Mouse (Mus musculus): ENCODE data around the gene Heg1. TPM values are rescaled to one million over a fixed set of nuclear protein-coding genes. Genes with fewer than 3 reads are reported as not detected.

The Heg1 gene
- polyA plus RNA-seq, 1 experiment from 2014 or later: 39.8 TPM

GRCm38 (mm10) chr16:33759207-33759606 is 75.0 kb downstream of the Heg1 start:
- Histone ChIP-seq H3K4me2 (ENCODE audit: low read depth, low read length, severe bottlenecking) (no peak overlapping the region), H3K9ac (ENCODE audit: low read length) (no peak overlapping the region), H3K27me3 (ENCODE audit: control insufficient read depth, insufficient read depth, low read length) (no peaks in the 10 kb centered on the region), H3K4me3 (ENCODE audit: low read depth, low read length) (no peak overlapping the region), H3K36me3 (ENCODE audit: control insufficient read depth, insufficient read depth, low read length) (peaks cover 3% of the 10 kb centered on the region), H3K9me3 (ENCODE audit: control insufficient read depth, low read length) (no peaks in the 10 kb centered on the region), H3K4me1 (replicated peaks; ENCODE audit: control insufficient read depth, insufficient read depth, low read length) (peaks cover 6% of the 10 kb centered on the region; the same call in 1 of the 2 replicates), H3K27ac (ENCODE audit: low read depth, low read length) (no peak overlapping the region)
- 96% methylated on average over 7 of the region's 7 CpGs for WGBS
- ATAC-seq (replicated peaks; ENCODE audit: low FRiP score) (no peak), DNase-seq (ENCODE audit: low spot score) (no peak)

GRCm38 (mm10) chr16:33760542-33760941 is 76.4 kb downstream of the Heg1 start:
- no peak overlapping the region for H3K4me3 ChIP-seq (ENCODE audit: low read depth, low read length)
- WGBS: 40% methylated on average over 5 of the region's 5 CpGs
- DNase-seq (ENCODE audit: low spot score): no peak
- no peak overlapping the region for H3K27ac ChIP-seq (ENCODE audit: low read depth, low read length)
- H3K4me2 ChIP-seq (ENCODE audit: low read depth, low read length, severe bottlenecking): no peak overlapping the region
- H3K36me3 ChIP-seq (ENCODE audit: control insufficient read depth, insufficient read depth, low read length): peaks cover 2% of the 10 kb centered on the region
- peaks cover 11% of the 10 kb centered on the region; the same call in 1 of the 2 replicates for H3K4me1 ChIP-seq (replicated peaks; ENCODE audit: control insufficient read depth, insufficient read depth, low read length)
- no peaks in the 10 kb centered on the region for H3K27me3 ChIP-seq (ENCODE audit: control insufficient read depth, insufficient read depth, low read length)
- H3K9me3 ChIP-seq (ENCODE audit: control insufficient read depth, low read length): no peaks in the 10 kb centered on the region
- no peak for ATAC-seq (replicated peaks; ENCODE audit: low FRiP score)
- H3K9ac ChIP-seq (ENCODE audit: low read length): no peak overlapping the region

GRCm38 (mm10) chr16:33760996-33761395 is 76.8 kb downstream of the Heg1 start:
- Histone ChIP-seq H3K27me3 (ENCODE audit: control insufficient read depth, insufficient read depth, low read length) (no peaks in the 10 kb centered on the region), H3K9ac (ENCODE audit: low read length) (no peak overlapping the region), H3K4me1 (replicated peaks; ENCODE audit: control insufficient read depth, insufficient read depth, low read length) (peaks cover 11% of the 10 kb centered on the region; the same call in 1 of the 2 replicates), H3K4me3 (ENCODE audit: low read depth, low read length) (no peak overlapping the region), H3K9me3 (ENCODE audit: control insufficient read depth, low read length) (no peaks in the 10 kb centered on the region), H3K4me2 (ENCODE audit: low read depth, low read length, severe bottlenecking) (no peak overlapping the region), H3K27ac (ENCODE audit: low read depth, low read length) (no peak overlapping the region), H3K36me3 (ENCODE audit: control insufficient read depth, insufficient read depth, low read length) (peaks cover 2% of the 10 kb centered on the region)
- no peak for ATAC-seq (replicated peaks; ENCODE audit: low FRiP score)
- DNase-seq (ENCODE audit: low spot score): no peak
- WGBS: 55% methylated on average over 11 of the region's 11 CpGs

GRCm38 (mm10) chr16:33764501-33765193 is 80.5 kb downstream of the Heg1 start:
- peak; percentile 67 for DNase-seq (ENCODE audit: low spot score)
- WGBS: 23% methylated on average over 12 of the region's 12 CpGs
- Histone ChIP-seq H3K4me3 (ENCODE audit: low read depth, low read length) (no peak overlapping the region), H3K27me3 (ENCODE audit: control insufficient read depth, insufficient read depth, low read length) (no peaks in the 10 kb centered on the region), H3K4me1 (replicated peaks; ENCODE audit: control insufficient read depth, insufficient read depth, low read length) (peaks cover 11% of the 10 kb centered on the region; the same call in 1 of the 2 replicates), H3K9ac (ENCODE audit: low read length) (no peak overlapping the region), H3K36me3 (ENCODE audit: control insufficient read depth, insufficient read depth, low read length) (peaks cover 4% of the 10 kb centered on the region; the same call in 1 of the 2 replicates), H3K4me2 (ENCODE audit: low read depth, low read length, severe bottlenecking) (peak overlapping the region; percentile 28; the same call in 1 of the 2 replicates), H3K27ac (ENCODE audit: low read depth, low read length) (peak overlapping the region; percentile 68), H3K9me3 (ENCODE audit: control insufficient read depth, low read length) (no peaks in the 10 kb centered on the region)
- ATAC-seq (replicated peaks; ENCODE audit: low FRiP score): peak; percentile 81

DNA sequence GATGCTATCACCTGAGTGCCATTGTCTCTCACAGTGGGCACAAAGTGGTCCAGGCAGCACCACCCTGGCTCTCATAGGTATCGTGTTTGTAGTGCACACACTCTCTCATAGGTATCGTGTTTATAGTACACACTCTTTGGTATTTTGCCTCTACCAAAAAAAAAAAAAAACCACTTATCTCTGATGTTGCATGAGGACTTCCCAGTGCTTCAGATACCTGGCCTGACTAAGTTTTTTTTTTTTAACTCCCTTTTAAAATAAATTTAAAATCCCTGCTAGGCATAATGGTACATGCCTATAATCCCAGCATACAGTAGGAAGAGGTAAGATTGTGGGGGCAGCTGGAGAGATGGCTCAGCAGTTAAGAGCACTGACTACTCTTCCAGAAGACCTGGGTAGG is 81.3 kb downstream of the Heg1 start:
- Histone ChIP-seq H3K27me3 (ENCODE audit: control insufficient read depth, insufficient read depth, low read length) (no peaks in the 10 kb centered on the region), H3K36me3 (ENCODE audit: control insufficient read depth, insufficient read depth, low read length) (peaks cover 4% of the 10 kb centered on the region; the same call in 1 of the 2 replicates), H3K27ac (ENCODE audit: low read depth, low read length) (no peak overlapping the region; the same call in 1 of the 2 replicates), H3K9ac (ENCODE audit: low read length) (no peak overlapping the region), H3K4me2 (ENCODE audit: low read depth, low read length, severe bottlenecking) (no peak overlapping the region), H3K4me3 (ENCODE audit: low read depth, low read length) (no peak overlapping the region), H3K9me3 (ENCODE audit: control insufficient read depth, low read length) (no peaks in the 10 kb centered on the region), H3K4me1 (replicated peaks; ENCODE audit: control insufficient read depth, insufficient read depth, low read length) (peaks cover 11% of the 10 kb centered on the region; the same call in 1 of the 2 replicates)
- ATAC-seq (replicated peaks; ENCODE audit: low FRiP score): no peak
- 93% methylated on average over 2 of the region's 2 CpGs for WGBS
- DNase-seq (ENCODE audit: low spot score): no peak

- peaks cover 11% of the 10 kb centered on the region; the same call in 1 of the 2 replicates for H3K4me1 ChIP-seq (replicated peaks; ENCODE audit: control insufficient read depth, insufficient read depth, low read length)
- H3K4me2 ChIP-seq (ENCODE audit: low read depth, low read length, severe bottlenecking): no peak overlapping the region
- no peak overlapping the region for H3K4me3 ChIP-seq (ENCODE audit: low read depth, low read length)
- H3K36me3 ChIP-seq (ENCODE audit: control insufficient read depth, insufficient read depth, low read length): peaks cover 4% of the 10 kb centered on the region; the same call in 1 of the 2 replicates
- 88% methylated on average over 12 of the region's 12 CpGs for WGBS
- H3K27me3 ChIP-seq (ENCODE audit: control insufficient read depth, insufficient read depth, low read length): no peaks in the 10 kb centered on the region
- no peaks in the 10 kb centered on the region for H3K9me3 ChIP-seq (ENCODE audit: control insufficient read depth, low read length)
- H3K27ac ChIP-seq (ENCODE audit: low read depth, low read length): no peak overlapping the region
- no peak for DNase-seq (ENCODE audit: low spot score)
- no peak for ATAC-seq (replicated peaks; ENCODE audit: low FRiP score)
- no peak overlapping the region for H3K9ac ChIP-seq (ENCODE audit: low read length)
Measured at GRCm38 (mm10) chr16:33766309-33766708, 82.1 kb downstream of the Heg1 start.

GRCm38 (mm10) chr16:33766757-33767156 is 82.6 kb downstream of the Heg1 start:
- peaks cover 4% of the 10 kb centered on the region; the same call in 1 of the 2 replicates for H3K36me3 ChIP-seq (ENCODE audit: control insufficient read depth, insufficient read depth, low read length)
- DNase-seq (ENCODE audit: low spot score) (no peak), ATAC-seq (replicated peaks; ENCODE audit: low FRiP score) (no peak)

DNA sequence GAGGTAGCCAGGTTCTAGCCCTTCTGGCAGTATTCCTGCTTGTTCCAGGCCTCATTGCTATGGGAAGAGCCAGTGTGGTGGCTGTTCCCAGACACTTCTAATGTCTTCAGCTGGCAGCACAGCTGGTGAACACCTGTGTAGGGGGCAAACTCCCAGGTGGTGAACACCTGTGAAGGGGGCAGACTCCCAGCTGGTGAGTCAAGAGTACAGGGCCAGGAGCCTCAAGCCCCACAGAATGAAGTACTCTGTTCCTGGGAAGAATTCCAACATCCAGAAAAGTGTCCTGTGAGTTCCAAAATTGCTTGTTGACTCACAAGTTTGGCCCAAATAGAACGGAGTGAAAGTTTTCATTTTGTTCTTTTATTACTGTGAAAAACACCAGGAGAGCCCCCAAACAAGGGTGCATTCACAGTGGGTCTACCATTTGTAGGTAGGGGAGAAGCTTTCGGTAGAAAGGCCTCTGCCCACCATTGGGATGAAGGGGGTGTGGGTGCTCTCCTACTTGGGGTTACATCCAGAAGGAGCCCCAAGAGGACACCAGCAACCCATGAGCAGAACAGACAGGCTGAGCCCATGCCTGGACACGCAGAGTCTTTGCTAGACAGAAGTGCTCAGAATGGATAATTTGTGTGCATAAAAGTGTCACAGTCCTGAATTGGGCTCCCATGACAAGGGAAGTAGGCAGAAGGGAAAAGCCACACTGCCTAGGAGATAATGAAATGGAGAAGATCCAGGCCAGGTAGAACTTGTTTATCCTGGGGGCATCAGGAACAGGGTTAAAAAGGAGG is 84.5 kb downstream of the Heg1 start:
- H3K4me2 ChIP-seq (ENCODE audit: low read depth, low read length, severe bottlenecking): no peak overlapping the region
- DNase-seq (ENCODE audit: low spot score): no peak
- H3K36me3 ChIP-seq (ENCODE audit: control insufficient read depth, insufficient read depth, low read length): peaks cover 4% of the 10 kb centered on the region; the same call in 1 of the 2 replicates
- H3K9me3 ChIP-seq (ENCODE audit: control insufficient read depth, low read length): no peaks in the 10 kb centered on the region
- no peak overlapping the region for H3K9ac ChIP-seq (ENCODE audit: low read length)
- WGBS: 96% methylated on average over 3 of the region's 3 CpGs
- no peak overlapping the region for H3K4me3 ChIP-seq (ENCODE audit: low read depth, low read length)
- H3K27me3 ChIP-seq (ENCODE audit: control insufficient read depth, insufficient read depth, low read length): no peaks in the 10 kb centered on the region
- peaks cover 9% of the 10 kb centered on the region; the same call in 1 of the 2 replicates for H3K4me1 ChIP-seq (replicated peaks; ENCODE audit: control insufficient read depth, insufficient read depth, low read length)
- H3K27ac ChIP-seq (ENCODE audit: low read depth, low read length): no peak overlapping the region
- no peak for ATAC-seq (replicated peaks; ENCODE audit: low FRiP score)

More at GRCm38 (mm10) chr16:33766757-33767156, 82.6 kb downstream of the Heg1 start:
- Histone ChIP-seq H3K9me3 (ENCODE audit: control insufficient read depth, low read length) (no peaks in the 10 kb centered on the region), H3K4me2 (ENCODE audit: low read depth, low read length, severe bottlenecking) (no peak overlapping the region), H3K4me3 (ENCODE audit: low read depth, low read length) (no peak overlapping the region), H3K27me3 (ENCODE audit: control insufficient read depth, insufficient read depth, low read length) (no peaks in the 10 kb centered on the region), H3K9ac (ENCODE audit: low read length) (no peak overlapping the region), H3K4me1 (replicated peaks; ENCODE audit: control insufficient read depth, insufficient read depth, low read length) (peaks cover 11% of the 10 kb centered on the region; the same call in 1 of the 2 replicates), H3K27ac (ENCODE audit: low read depth, low read length) (no peak overlapping the region)
- 77% methylated on average over 15 of the region's 15 CpGs for WGBS

Measured in forebrain, embryonic 11.5 days (tissue).